Mouse (Mus musculus): ENCODE results near the gene Tgfbr2. TPM values are rescaled to one million over a fixed set of nuclear protein-coding genes. Genes with fewer than 3 reads are reported as not detected.

Tgfbr2 gene
- polyA plus RNA-seq, 1 experiment, result 48.4 TPM

GRCm38 (mm10) chr9:116162866-116163374, 12.2 kb downstream of the Tgfbr2 start:
- Histone ChIP-seq H3K4me2 (ENCODE audit: low read depth) (no peak overlapping the region), H3K36me3 (ENCODE audit: control insufficient read depth, insufficient read depth) (peaks cover 9% of the 10 kb centered on the region), H3ac (ENCODE audit: control insufficient read depth, insufficient read length) (no peak overlapping the region), H3K79me2 (ENCODE audit: control insufficient read depth, insufficient read depth) (peaks cover 80% of the 10 kb centered on the region), H3K27me3 (ENCODE audit: control insufficient read depth, insufficient read depth, insufficient read length) (no peaks in the 10 kb centered on the region), H3K4me3 (no peak overlapping the region)
- TF ChIP-seq TCF12 (IDR thresholded peaks at IDR 0.05; ENCODE audit: insufficient read depth, poor library complexity, severe bottlenecking) (no peak), POLR2A (IDR thresholded peaks at IDR 0.05; ENCODE audit: insufficient read length, low read depth) (no peak), MYOG (IDR thresholded peaks at IDR 0.05; ENCODE audit: control insufficient read depth in 1 of 3, insufficient read depth in 1 of 3, insufficient read length in 2 of 3, low read depth in 2 of 3) (no peak), MYOD1 (IDR thresholded peaks at IDR 0.05; ENCODE audit: control insufficient read depth in 1 of 3, insufficient read length in 2 of 3, low read depth in 2 of 3) (no peak), CEBPB (IDR thresholded peaks at IDR 0.05; ENCODE audit: insufficient read depth, poor library complexity, severe bottlenecking) (no peak), MAX (IDR thresholded peaks at IDR 0.05; ENCODE audit: low read depth) (no peak), E2F4 (IDR thresholded peaks at IDR 0.05; ENCODE audit: insufficient read depth) (no peak), TCF3 (IDR thresholded peaks at IDR 0.05; ENCODE audit: insufficient read length, low read depth) (no peak), REST (IDR thresholded peaks at IDR 0.05; ENCODE audit: insufficient read depth, insufficient read length) (no peak), USF1 (IDR thresholded peaks at IDR 0.05; ENCODE audit: low read depth) (no peak), SRF (IDR thresholded peaks at IDR 0.05; ENCODE audit: control insufficient read depth, insufficient read length, low read depth) (no peak), POLR2AphosphoS2 (IDR thresholded peaks at IDR 0.05; ENCODE audit: insufficient read length, low read depth) (no peak)

- no peak overlapping the region for H3K4me2 ChIP-seq (ENCODE audit: low read depth)
- no peak overlapping the region for H3K4me3 ChIP-seq
- H3K27me3 ChIP-seq (ENCODE audit: control insufficient read depth, insufficient read depth, insufficient read length), result no peaks in the 10 kb centered on the region
- peaks cover 61% of the 10 kb centered on the region for H3K79me2 ChIP-seq (ENCODE audit: control insufficient read depth, insufficient read depth)
- H3K36me3 ChIP-seq (ENCODE audit: control insufficient read depth, insufficient read depth), result peaks cover 11% of the 10 kb centered on the region
- H3ac ChIP-seq (ENCODE audit: control insufficient read depth, insufficient read length), result no peak overlapping the region
- TF ChIP-seq TCF12 (IDR thresholded peaks at IDR 0.05; ENCODE audit: insufficient read depth, poor library complexity, severe bottlenecking) (no peak), MYOD1 (IDR thresholded peaks at IDR 0.05; ENCODE audit: control insufficient read depth in 1 of 3, insufficient read length in 2 of 3, low read depth in 2 of 3) (no peak), TCF3 (IDR thresholded peaks at IDR 0.05; ENCODE audit: insufficient read length, low read depth) (no peak), REST (IDR thresholded peaks at IDR 0.05; ENCODE audit: insufficient read depth, insufficient read length) (no peak), E2F4 (IDR thresholded peaks at IDR 0.05; ENCODE audit: insufficient read depth) (no peak), MAX (IDR thresholded peaks at IDR 0.05; ENCODE audit: low read depth) (no peak)
Measured at GRCm38 (mm10) chr9:116160860-116161259, 14.3 kb downstream of the Tgfbr2 start.

GRCm38 (mm10) chr9:116160067-116160466, 15.1 kb downstream of the Tgfbr2 start:
- Histone ChIP-seq H3K36me3 (ENCODE audit: control insufficient read depth, insufficient read depth) (peaks cover 7% of the 10 kb centered on the region), H3K27me3 (ENCODE audit: control insufficient read depth, insufficient read depth, insufficient read length) (no peaks in the 10 kb centered on the region), H3K4me3 (no peak overlapping the region), H3K4me2 (ENCODE audit: low read depth) (no peak overlapping the region), H3ac (ENCODE audit: control insufficient read depth, insufficient read length) (no peak overlapping the region), H3K79me2 (ENCODE audit: control insufficient read depth, insufficient read depth) (peaks cover 53% of the 10 kb centered on the region)
- TF ChIP-seq MYOD1 (IDR thresholded peaks at IDR 0.05; ENCODE audit: control insufficient read depth in 1 of 3, insufficient read length in 2 of 3, low read depth in 2 of 3) (no peak), REST (IDR thresholded peaks at IDR 0.05; ENCODE audit: insufficient read depth, insufficient read length) (no peak), TCF12 (IDR thresholded peaks at IDR 0.05; ENCODE audit: insufficient read depth, poor library complexity, severe bottlenecking) (no peak), E2F4 (IDR thresholded peaks at IDR 0.05; ENCODE audit: insufficient read depth) (no peak), CEBPB (IDR thresholded peaks at IDR 0.05; ENCODE audit: insufficient read depth, poor library complexity, severe bottlenecking) (no peak), USF1 (IDR thresholded peaks at IDR 0.05; ENCODE audit: low read depth) (no peak), MYOG (IDR thresholded peaks at IDR 0.05; ENCODE audit: control insufficient read depth in 1 of 3, insufficient read depth in 1 of 3, insufficient read length in 2 of 3, low read depth in 2 of 3) (no peak), POLR2A (IDR thresholded peaks at IDR 0.05; ENCODE audit: insufficient read length, low read depth) (no peak), MAX (IDR thresholded peaks at IDR 0.05; ENCODE audit: low read depth) (no peak), POLR2AphosphoS2 (IDR thresholded peaks at IDR 0.05; ENCODE audit: insufficient read length, low read depth) (no peak), TCF3 (IDR thresholded peaks at IDR 0.05; ENCODE audit: insufficient read length, low read depth) (no peak), SRF (IDR thresholded peaks at IDR 0.05; ENCODE audit: control insufficient read depth, insufficient read length, low read depth) (no peak)

- Histone ChIP-seq H3K4me3 (no peak overlapping the region), H3ac (ENCODE audit: control insufficient read depth, insufficient read length) (no peak overlapping the region), H3K36me3 (ENCODE audit: control insufficient read depth, insufficient read depth) (peaks cover 14% of the 10 kb centered on the region), H3K79me2 (ENCODE audit: control insufficient read depth, insufficient read depth) (peaks cover 32% of the 10 kb centered on the region), H3K4me2 (ENCODE audit: low read depth) (no peak overlapping the region), H3K27me3 (ENCODE audit: control insufficient read depth, insufficient read depth, insufficient read length) (no peaks in the 10 kb centered on the region)
- no peak for TF ChIP-seq SRF (IDR thresholded peaks at IDR 0.05; ENCODE audit: control insufficient read depth, insufficient read length, low read depth)
- TF ChIP-seq TCF3 (IDR thresholded peaks at IDR 0.05; ENCODE audit: insufficient read length, low read depth), result no peak
- TF ChIP-seq TCF12 (IDR thresholded peaks at IDR 0.05; ENCODE audit: insufficient read depth, poor library complexity, severe bottlenecking), result no peak
- TF ChIP-seq POLR2AphosphoS2 (IDR thresholded peaks at IDR 0.05; ENCODE audit: insufficient read length, low read depth), result no peak
- TF ChIP-seq MYOD1 (IDR thresholded peaks at IDR 0.05; ENCODE audit: control insufficient read depth in 1 of 3, insufficient read length in 2 of 3, low read depth in 2 of 3), result no peak
- no peak for TF ChIP-seq CEBPB (IDR thresholded peaks at IDR 0.05; ENCODE audit: insufficient read depth, poor library complexity, severe bottlenecking)
- TF ChIP-seq MAX (IDR thresholded peaks at IDR 0.05; ENCODE audit: low read depth), result no peak
- TF ChIP-seq POLR2A (IDR thresholded peaks at IDR 0.05; ENCODE audit: insufficient read length, low read depth), result no peak
- TF ChIP-seq MYOG (IDR thresholded peaks at IDR 0.05; ENCODE audit: control insufficient read depth in 1 of 3, insufficient read depth in 1 of 3, insufficient read length in 2 of 3, low read depth in 2 of 3), result no peak
- no peak for TF ChIP-seq USF1 (IDR thresholded peaks at IDR 0.05; ENCODE audit: low read depth)
- TF ChIP-seq E2F4 (IDR thresholded peaks at IDR 0.05; ENCODE audit: insufficient read depth), result no peak
- TF ChIP-seq REST (IDR thresholded peaks at IDR 0.05; ENCODE audit: insufficient read depth, insufficient read length), result no peak
Measured at GRCm38 (mm10) chr9:116156501-116156900, 18.7 kb downstream of the Tgfbr2 start.
